Mouse (Mus musculus) heart, embryonic 14.5 days (tissue): ENCODE data around the gene Gsap. TPM values are rescaled to one million over a fixed set of nuclear protein-coding genes. Genes with fewer than 3 reads are reported as not detected.
"Not testable (repeated sequence)": the region's sequence is repeated elsewhere in the genome, so short reads cannot be mapped to it uniquely, and the experiment has no call there.

Experiments used
- ATAC-seq: fragments of 200-750 bp; cut with Nextera tagmentation; 2 replicates; pipeline ENCODE4 v1.8.0; 2017; ENCODE audit warnings: low read depth, moderate TSS enrichment; ENCODE audit not compliant: insufficient number of reproducible peaks, insufficient read depth, low FRiP score
- H3K27ac ChIP-seq, 2 experiments: fragments of 200-500 bp in 1 of 2; fragments of 300-500 bp in 1 of 2; sonication (generic) in 1 of 2; replicated peaks in 1 of 2; 2 replicates each; pipeline ENCODE4 v1.5.1; 2012 to 2014; ENCODE audit warnings: low read depth in 2 of 2, low read length in 2 of 2, control low read depth in 1 of 2, mild to moderate bottlenecking in 1 of 2, mixed read lengths in 1 of 2; ENCODE audit not compliant: control insufficient read depth in 1 of 2, insufficient read depth in 1 of 2
- H3K27me3 ChIP-seq: fragments of 300-500 bp; sonication (generic); 2 replicates; pipeline ENCODE4 v1.6.1; 2014; ENCODE audit warnings: mild to moderate bottlenecking, low read length, control low read depth; ENCODE audit not compliant: control insufficient read depth, insufficient read depth
- H3K36me3 ChIP-seq: fragments of 300-500 bp; sonication (generic); 2 replicates; pipeline ENCODE4 v1.6.1; 2014; ENCODE audit warnings: mild to moderate bottlenecking, control low read depth, low read length, mixed read lengths; ENCODE audit not compliant: control insufficient read depth, insufficient read depth
- H3K4me1 ChIP-seq, 2 experiments: fragments of 200-500 bp in 1 of 2; fragments of 300-500 bp in 1 of 2; sonication (generic) in 1 of 2; 2 replicates each; pipeline ENCODE4 v1.6.1; 2012 to 2014; ENCODE audit warnings: low read length in 2 of 2, control low read depth in 1 of 2, mixed read lengths in 1 of 2; ENCODE audit not compliant: control insufficient read depth in 2 of 2, insufficient read depth in 2 of 2
- H3K4me2 ChIP-seq: fragments of 300-500 bp; sonication (generic); 2 replicates; pipeline ENCODE4 v1.6.1; 2014; ENCODE audit warnings: mild to moderate bottlenecking, low read length
- H3K4me3 ChIP-seq, 2 experiments: fragments of 200-500 bp in 1 of 2; fragments of 300-500 bp in 1 of 2; sonication (generic) in 1 of 2; 2 replicates each; pipeline ENCODE4 v1.5.1; 2012 to 2014; ENCODE audit warnings: low read length in 2 of 2, mild to moderate bottlenecking in 2 of 2, control low read depth in 1 of 2, low read depth in 1 of 2, moderate library complexity in 1 of 2; ENCODE audit not compliant: control insufficient read depth in 1 of 2, insufficient read depth in 1 of 2
- H3K9ac ChIP-seq: fragments of 300-500 bp; sonication (generic); 2 replicates; pipeline ENCODE4 v1.6.1; 2014; ENCODE audit warnings: mild to moderate bottlenecking, low read length
- H3K9me3 ChIP-seq: fragments of 300-500 bp; sonication (generic); 2 replicates; pipeline ENCODE4 v1.6.1; 2016; ENCODE audit warnings: low read length, control low read depth; ENCODE audit not compliant: control insufficient read depth
- WGBS: fragments of 180-500 bp; shearing (Covaris S2); extraction: QIAGEN DNeasy Blood & Tissue Kit; methylation state at CpG from one replicate; pipeline ENCODE4 v1.1.7; 2014; 5-methylcytosine and 5-hydroxymethylcytosine counted together
- polyA plus RNA-seq: library from polyadenylated mRNA; unstranded; fragments of >200 nt; fragmentation: Nextera tagmentation; extraction: Ambion mirVana; gene quantifications from 2 replicates; pipeline ENCODE4 v1.2.1, GENCODE M21; 2014

The Gsap gene
- polyA plus RNA-seq, 1 experiment from 2014 or later, result 2.3 TPM

- Histone ChIP-seq H3K4me3 (peak overlapping the region; percentile 4 to 5; a peak in 2 of 4 replicates), H3K9me3 (no peaks in the 10 kb centered on the region), H3K36me3 (no peaks in the 10 kb centered on the region), H3K27me3 (no peaks in the 10 kb centered on the region), H3K9ac (peak overlapping the region; percentile 74), H3K27ac (peak overlapping the region; percentile 99 to 100), H3K4me2 (peak overlapping the region; percentile 61), H3K4me1 (peaks cover 23 to 41% of the 10 kb centered on the region in 2 experiments)
- WGBS, result 24% methylated on average over 11 of the region's 11 CpGs
- ATAC-seq, result peak; percentile 79
Observed at GRCm38 (mm10) chr5:21329672-21330665, 143.9 kb downstream of the Gsap start.

- WGBS, result 24% methylated on average over 5 of the region's 5 CpGs
- Histone ChIP-seq H3K36me3 (no peaks in the 10 kb centered on the region), H3K9ac (no peak overlapping the region), H3K27ac (peak overlapping the region; percentile 38 to 100), H3K4me3 (no peak overlapping the region), H3K27me3 (no peaks in the 10 kb centered on the region), H3K4me1 (peaks cover 21 to 36% of the 10 kb centered on the region in 2 experiments), H3K9me3 (no peaks in the 10 kb centered on the region), H3K4me2 (0 out of 2 replicates have a peak overlapping the region, but pooled peaks have one; percentile 21)
- peak; percentile 70 for ATAC-seq
Observed at GRCm38 (mm10) chr5:21331656-21332055, 145.6 kb downstream of the Gsap start.

- WGBS, result 79% methylated on average over 1 of the region's 1 CpGs
- Histone ChIP-seq H3K4me2 (no peak overlapping the region), H3K27ac (peak overlapping the region; percentile 38 to 100), H3K27me3 (no peaks in the 10 kb centered on the region), H3K9ac (no peak overlapping the region), H3K4me1 (peaks cover 21 to 36% of the 10 kb centered on the region in 2 experiments), H3K4me3 (no peak overlapping the region), H3K36me3 (no peaks in the 10 kb centered on the region), H3K9me3 (no peaks in the 10 kb centered on the region)
- no peak for ATAC-seq
Observed at GRCm38 (mm10) chr5:21332119-21332518, 146.1 kb downstream of the Gsap start.

GRCm38 (mm10) chr5:21342265-21342664, 156.2 kb downstream of the Gsap start:
- not testable (repeated sequence) for H3K9me3 ChIP-seq, H3K36me3 ChIP-seq, H3K4me3 ChIP-seq, H3K9ac ChIP-seq, H3K27me3 ChIP-seq, ATAC-seq, H3K4me2 ChIP-seq, H3K27ac ChIP-seq, H3K4me1 ChIP-seq

GRCm38 (mm10) chr5:21348366-21348765, 162.3 kb downstream of the Gsap start:
- Histone ChIP-seq H3K9ac (no peak overlapping the region), H3K36me3 (no peaks in the 10 kb centered on the region), H3K27ac (no peak overlapping the region), H3K27me3 (no peaks in the 10 kb centered on the region), H3K4me3 (no peak overlapping the region), H3K9me3 (no peaks in the 10 kb centered on the region), H3K4me1 (peaks cover 0 to 6% of the 10 kb centered on the region in 2 experiments; a peak in 2 of 4 replicates), H3K4me2 (no peak overlapping the region)
- WGBS, result 67% methylated on average over 7 of the region's 7 CpGs
- ATAC-seq, result no peak

- H3K27ac ChIP-seq, result no peak overlapping the region
- peaks cover 10 to 15% of the 10 kb centered on the region in 2 experiments for H3K4me1 ChIP-seq
- H3K36me3 ChIP-seq, result no peaks in the 10 kb centered on the region
- H3K4me3 ChIP-seq, result no peak overlapping the region
- no peak for ATAC-seq
- H3K9ac ChIP-seq, result no peak overlapping the region
- H3K4me2 ChIP-seq, result no peak overlapping the region
- H3K9me3 ChIP-seq, result no peaks in the 10 kb centered on the region
- H3K27me3 ChIP-seq, result no peaks in the 10 kb centered on the region
Observed at GRCm38 (mm10) chr5:21351678-21352077, 165.6 kb downstream of the Gsap start.

GRCm38 (mm10) chr5:21358648-21359047, 172.6 kb downstream of the Gsap start:
- Histone ChIP-seq H3K27me3 (no peaks in the 10 kb centered on the region), H3K36me3 (no peaks in the 10 kb centered on the region), H3K27ac (no peak overlapping the region), H3K4me3 (no peak overlapping the region), H3K4me2 (no peak overlapping the region), H3K9ac (no peak overlapping the region), H3K9me3 (no peaks in the 10 kb centered on the region), H3K4me1 (peaks cover 7 to 8% of the 10 kb centered on the region in 2 experiments)
- WGBS, result 81% methylated on average over 3 of the region's 3 CpGs
- no peak for ATAC-seq
